ENCODE assay signal across 9 mouse cellular contexts in genomic region chr1:186702391-186703255, GRCm38 (mm10). TPM values are rescaled to one million over a fixed set of nuclear protein-coding genes. Genes with fewer than 3 reads are reported as not detected.
DNase-seq lines count a peak whose midpoint lies in the region; ATAC-seq lines count a peak whose summit lies in the region.
"Had no signal": no experiment of that assay in that cellular context is flagged by ENCODE, and none has a peak within 500 bp of the region (broad histone marks: within the 10 kb centered on the region; RNA-seq: fewer than 3 reads in every experiment).

No protein-coding gene starts in this region.

- H3K27me3 ChIP-seq in forebrain, embryonic 15.5 days, result peaks cover 4% of the 10 kb centered on the region; the same call in 1 of the 2 replicates
- H3K27me3 ChIP-seq in hindbrain, embryonic 16.5 days (replicated peaks; ENCODE audit: control insufficient read depth, insufficient read depth, low read length), result no peaks in the 10 kb centered on the region; the same call in 1 of the 2 replicates
- H3K27me3 ChIP-seq in neural tube, embryonic 12.5 days (replicated peaks), result no peaks in the 10 kb centered on the region; the same call in 1 of the 2 replicates

- H3K27ac ChIP-seq in forebrain, embryonic 15.5 days (replicated peaks), result no peak overlapping the region
- H3K27ac ChIP-seq in hindbrain, embryonic 16.5 days (ENCODE audit: low read depth, low read length), result peak overlapping the region; percentile 51
- H3K27ac ChIP-seq in neural tube, embryonic 12.5 days, result no peak overlapping the region
- H3K27ac ChIP-seq: macrophage had no signal

- peak overlapping the region; percentile 60 for H3K4me3 ChIP-seq in forebrain, embryonic 15.5 days
- H3K4me3 ChIP-seq in hindbrain, embryonic 16.5 days (ENCODE audit: low read length), result peak overlapping the region; percentile 80
- H3K4me3 ChIP-seq in neural tube, embryonic 12.5 days, result peak overlapping the region; percentile 45

- no peaks in the 10 kb centered on the region for H3K36me3 ChIP-seq in forebrain, embryonic 15.5 days
- H3K36me3 ChIP-seq in hindbrain, embryonic 16.5 days (ENCODE audit: control insufficient read depth, insufficient read depth, low read length), result no peaks in the 10 kb centered on the region
- no peaks in the 10 kb centered on the region for H3K36me3 ChIP-seq in neural tube, embryonic 12.5 days

- H3K9ac ChIP-seq in forebrain, embryonic 15.5 days (replicated peaks), result 0 out of 2 replicates have a peak overlapping the region, but pooled peaks have one; percentile 25
- peak overlapping the region; percentile 30 for H3K9ac ChIP-seq in hindbrain, embryonic 16.5 days (ENCODE audit: low read depth, low read length)
- H3K9ac ChIP-seq in neural tube, embryonic 12.5 days, result 0 out of 2 replicates have a peak overlapping the region, but pooled peaks have one; percentile 29

- DNase-seq in heart, adult 18-20 months, result peak; percentile 50 to 63
- no peak for DNase-seq in heart, postnatal 4 days
- no peak for DNase-seq in right cerebral cortex, postnatal 14 days
- no peak for DNase-seq in right cerebral cortex, postnatal 36 days (ENCODE audit: low spot score in 2 of 2)

- ATAC-seq in forebrain, embryonic 15.5 days (replicated peaks), result no peak
- ATAC-seq in hindbrain, embryonic 16.5 days, result peak; percentile 36; the same call in 1 of the 2 replicates
- ATAC-seq in neural tube, embryonic 12.5 days (ENCODE audit: low FRiP score, low read depth), result no peak
- ATAC-seq in cerebellum, adult (ENCODE audit: insufficient number of reproducible peaks, low FRiP score, low TSS enrichment), result no peak

- peak overlapping the region; percentile 94 for H3K4me2 ChIP-seq in forebrain, embryonic 15.5 days (replicated peaks)
- H3K4me2 ChIP-seq in hindbrain, embryonic 16.5 days (ENCODE audit: low read length), result peak overlapping the region; percentile 96
- peak overlapping the region; percentile 81 for H3K4me2 ChIP-seq in neural tube, embryonic 12.5 days (replicated peaks)

- no peaks in the 10 kb centered on the region for H3K9me3 ChIP-seq in forebrain, embryonic 15.5 days
- no peaks in the 10 kb centered on the region for H3K9me3 ChIP-seq in hindbrain, embryonic 16.5 days (ENCODE audit: control insufficient read depth, low read length)
- H3K9me3 ChIP-seq in neural tube, embryonic 12.5 days, result no peaks in the 10 kb centered on the region

- 15% methylated on average over 15 of the region's 15 CpGs for WGBS in forebrain, embryonic 15.5 days
- 12% methylated on average over 15 of the region's 15 CpGs for WGBS in hindbrain, embryonic 16.5 days
- WGBS in neural tube, embryonic 12.5 days, result 11% methylated on average over 15 of the region's 15 CpGs

- H3K4me1 ChIP-seq in forebrain, embryonic 15.5 days, result peaks cover 34% of the 10 kb centered on the region
- peaks cover 14% of the 10 kb centered on the region for H3K4me1 ChIP-seq in hindbrain, embryonic 16.5 days (ENCODE audit: control insufficient read depth, insufficient read depth, low read depth, low read length)
- peaks cover 24% of the 10 kb centered on the region for H3K4me1 ChIP-seq in neural tube, embryonic 12.5 days

RNA-seq across cellular contexts. Expression of gene Tgfb2, which starts 3.2 kb away (rescaled TPM):
- total RNA-seq in heart, adult 18-20 months (2021), result 1 to 10 TPM; 3.9 to 5.3 TPM
- 10 to 100 TPM; 28.7 to 31.6 TPM for total RNA-seq in heart, postnatal 4 days (2021)
- 17.7 and 19.6 TPM in 2 replicates for polyA plus RNA-seq in forebrain, embryonic 15.5 days (2015; fragmentation: Nextera tagmentation; extraction: Ambion mirVana)
- 35.7 and 36.2 TPM in 2 replicates for polyA plus RNA-seq in hindbrain, embryonic 16.5 days (2015; fragmentation: Nextera tagmentation; extraction: Ambion mirVana)
- 27.6 and 32.4 TPM in 2 replicates for polyA plus RNA-seq in neural tube, embryonic 12.5 days (2016; fragmentation: Nextera tagmentation; extraction: Ambion mirVana)

RNA-seq across cellular contexts. Expression of gene Rrp15, which starts 46.5 kb away (rescaled TPM):
- 10 to 100 TPM in 1 of 2 experiments, 1 to 10 TPM in 1; 9.6 to 11.0 TPM for total RNA-seq in heart, adult 18-20 months (2021)
- total RNA-seq in heart, postnatal 4 days (2021), result 10 to 100 TPM; 16.0 to 16.7 TPM
- 36.1 and 36.5 TPM in 2 replicates for polyA plus RNA-seq in forebrain, embryonic 15.5 days (2015; fragmentation: Nextera tagmentation; extraction: Ambion mirVana)
- polyA plus RNA-seq in hindbrain, embryonic 16.5 days (2015; fragmentation: Nextera tagmentation; extraction: Ambion mirVana), result 26.9 and 29.4 TPM in 2 replicates
- polyA plus RNA-seq in neural tube, embryonic 12.5 days (2016; fragmentation: Nextera tagmentation; extraction: Ambion mirVana), result 41.7 and 49.1 TPM in 2 replicates

Comparison
In these comparisons a context has a peak if more than half of its experiments do, and no peak if none do; other contexts are left out.
1. DNase-seq: peak in heart, adult 18-20 months (2 of 2); none in heart, postnatal 4 days (single experiment), right cerebral cortex, postnatal 14 days (single experiment) and right cerebral cortex, postnatal 36 days (0 of 2).
2. Peak in every context shown above with its lines, with median percentiles within 50 percentile points of each other: H3K4me2 ChIP-seq, H3K4me3 ChIP-seq and H3K9ac ChIP-seq.